Mouse (Mus musculus) gastrocnemius, postnatal 14 days (tissue): ENCODE results near the gene Hand1. TPM values are rescaled to one million over a fixed set of nuclear protein-coding genes. Genes with fewer than 3 reads are reported as not detected.
"Not testable (repeated sequence)": the region's sequence is repeated elsewhere in the genome, so short reads cannot be mapped to it uniquely, and the experiment has no call there.

Experiments
- DNase-seq: peaks from one replicate; pipeline ENCODE4 v3.0.0; 2021; ENCODE audit warnings: mixed read lengths
- intact Hi-C: fragments of 180-260 bp; cut with DNase I; formaldehyde crosslinking; loops from one replicate; pipeline ENCODE4 v1.15.1; 2025; ENCODE audit warnings: low total_unique reads
- long read RNA-seq, 2 experiments: library from polyadenylated mRNA; stranded (forward); transcript quantifications; one replicate each; pipeline ENCODE4 v2.0.0; 2021
- total RNA-seq, 2 experiments: library from RNA; stranded (reverse); gene quantifications; 2 replicates each; pipeline ENCODE4 v1.2.3; 2021

The Hand1 gene
- not detected for total RNA-seq
- long read RNA-seq, experiment 1, result 0 reads
- long read RNA-seq, experiment 2, result 0 reads

DNA sequence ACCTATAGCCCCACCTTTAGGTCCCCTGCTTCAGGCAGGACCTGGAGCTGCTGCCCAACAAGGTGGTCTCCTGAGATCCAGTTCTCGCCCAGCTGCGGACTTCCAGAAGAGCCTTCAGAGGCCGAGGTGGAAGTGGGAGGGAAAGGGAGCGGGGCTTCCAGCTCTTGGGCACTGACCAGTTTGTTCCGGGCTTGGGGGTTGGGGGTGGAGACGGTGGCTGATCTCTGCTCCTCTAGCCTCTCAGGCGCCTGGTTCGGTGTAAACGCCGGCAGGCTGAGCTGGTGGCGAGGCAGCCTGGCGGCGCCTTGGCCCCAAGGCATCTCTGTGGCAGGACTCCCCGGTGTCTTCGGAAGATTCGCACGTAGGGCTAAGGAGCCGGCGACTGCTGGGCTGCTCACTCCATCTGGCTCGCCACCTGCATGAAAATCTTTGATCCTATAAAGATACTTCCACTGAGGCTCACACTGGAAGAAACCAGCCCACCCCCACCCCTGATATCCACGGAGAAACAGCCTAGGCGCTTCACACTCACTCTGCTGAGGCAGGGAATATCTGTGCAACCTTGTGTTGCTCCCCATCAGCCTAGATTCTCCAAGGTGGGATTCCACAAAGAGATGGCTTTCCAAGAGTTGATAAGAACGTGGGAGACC is at the start of gene Hand1:
Hand1 (minus strand) TSS at position 267 of the 650 bp plus-strand sequence.
- no peak for DNase-seq
- intact Hi-C loops, result no loop called here

DNA sequence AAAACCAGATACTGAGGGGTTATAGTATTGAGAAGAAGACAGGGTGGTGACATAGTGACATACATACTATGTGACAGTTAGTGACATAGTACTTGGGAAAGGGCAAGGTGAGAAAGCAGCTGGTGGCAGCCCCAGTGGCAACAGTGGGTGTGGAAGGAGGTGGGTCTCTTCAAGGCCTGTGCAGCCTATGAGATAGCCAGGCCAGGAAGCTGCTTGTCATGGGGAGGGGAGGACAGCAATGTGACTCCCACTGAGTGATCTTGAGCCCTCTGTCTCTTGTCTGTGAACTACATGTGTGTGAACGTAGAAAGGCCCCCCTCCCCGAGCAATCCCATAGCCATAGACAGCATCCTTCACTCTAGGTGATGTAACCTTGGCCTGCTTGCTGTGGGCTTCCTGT is 43.5 kb upstream of the Hand1 start:
- DNase-seq, result no peak
- intact Hi-C loops, result loop anchor here (10.0 kb wide), 1 partner anchor 59 kb away; no protein-coding TSS in a partner anchor

DNA sequence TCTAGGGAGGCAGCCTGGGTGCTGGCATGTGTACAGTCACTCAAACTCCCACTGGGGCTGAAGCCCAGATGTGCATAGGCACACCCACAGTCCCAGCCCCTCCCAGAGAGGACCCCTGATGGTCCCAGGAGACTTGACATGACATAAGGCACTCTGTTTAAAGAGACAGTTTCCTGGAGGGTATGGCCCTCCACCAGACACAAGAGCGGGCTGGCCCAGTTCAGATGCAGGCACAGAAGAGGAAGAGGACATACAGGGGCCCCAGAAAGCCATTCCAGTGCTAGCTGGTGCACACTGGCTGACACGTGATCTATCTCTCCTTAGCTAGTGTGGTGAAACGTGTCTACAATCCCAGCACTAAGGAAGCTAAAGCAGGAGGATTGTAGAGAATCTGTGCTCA is 40.4 kb upstream of the Hand1 start:
- intact Hi-C loops, result loop anchor here (10.0 kb wide), 1 partner anchor 62 kb away; no protein-coding TSS in a partner anchor

GRCm38 (mm10) chr11:57868753-57869460 is 36.3 kb upstream of the Hand1 start:
- intact Hi-C loops, result no loop called here
- DNase-seq, result no peak

More for the DNA sequence above, 40.4 kb upstream of the Hand1 start:
- DNase-seq, result no peak

DNA sequence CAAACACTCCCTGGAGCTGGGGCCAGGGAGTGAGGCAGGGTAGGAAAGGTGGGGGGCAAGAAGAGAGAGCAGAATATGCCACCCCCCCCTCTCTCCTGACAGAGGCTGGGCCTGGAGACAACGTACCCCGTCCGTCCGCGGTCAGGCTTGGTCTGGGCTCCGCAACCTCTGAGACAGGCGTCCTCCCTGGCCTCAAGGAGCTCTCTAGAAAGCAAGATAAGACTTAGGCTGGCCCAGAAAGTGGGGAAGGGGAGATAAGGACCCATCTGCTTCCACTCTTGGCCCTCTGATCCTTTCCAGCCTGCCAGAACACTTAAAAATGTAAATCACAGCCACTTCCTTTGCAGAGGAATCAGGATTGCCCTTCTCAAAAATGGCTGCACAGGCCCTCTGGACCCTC is 33.8 kb upstream of the Hand1 start:
- DNase-seq, result no peak
- intact Hi-C loops, result no loop called here

DNA sequence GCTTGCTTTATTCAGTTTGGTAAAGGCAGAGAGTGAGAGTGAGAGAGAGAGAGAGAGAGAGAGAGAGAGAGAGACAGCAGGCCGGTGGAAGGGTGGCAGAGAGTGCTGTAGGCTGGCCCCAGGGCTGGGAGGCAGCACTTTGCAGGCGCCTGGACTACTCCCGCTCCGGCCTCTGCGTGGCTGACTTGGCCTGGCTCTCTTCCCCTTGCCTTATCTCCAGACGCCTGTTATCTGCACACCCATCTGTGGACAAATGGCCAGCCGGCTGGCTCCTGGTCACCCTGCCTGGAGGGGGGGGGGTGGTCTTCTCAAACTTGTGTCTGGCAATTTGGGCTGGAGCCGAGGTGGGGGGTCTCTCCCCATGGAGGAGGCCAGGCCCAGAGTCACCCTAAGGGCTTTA is 32.0 kb upstream of the Hand1 start:
- intact Hi-C loops, result no loop called here
- DNase-seq, result no peak

- intact Hi-C loops, result no loop called here
- DNase-seq, result no peak
These were observed 29.5 kb upstream of the Hand1 start for GRCm38 (mm10) chr11:57862088-57862487.

- intact Hi-C loops, result no loop called here
- DNase-seq, result no peak
These were observed 25.1 kb upstream of the Hand1 start for GRCm38 (mm10) chr11:57857709-57858108.

- DNase-seq, result no peak
- intact Hi-C loops, result no loop called here
These were observed 21.0 kb upstream of the Hand1 start for GRCm38 (mm10) chr11:57853571-57853970.

GRCm38 (mm10) chr11:57850931-57851330 is 18.3 kb upstream of the Hand1 start:
- intact Hi-C loops, result no loop called here
- no peak for DNase-seq

GRCm38 (mm10) chr11:57850298-57850697 is 17.7 kb upstream of the Hand1 start:
- intact Hi-C loops, result no loop called here
- no peak for DNase-seq

GRCm38 (mm10) chr11:57847396-57847795 is 14.8 kb upstream of the Hand1 start:
- intact Hi-C loops, result no loop called here

GRCm38 (mm10) chr11:57846421-57847363 is 14.1 kb upstream of the Hand1 start:
- DNase-seq, intact Hi-C loops: not testable (repeated sequence)

More at GRCm38 (mm10) chr11:57847396-57847795, 14.8 kb upstream of the Hand1 start:
- no peak for DNase-seq

DNA sequence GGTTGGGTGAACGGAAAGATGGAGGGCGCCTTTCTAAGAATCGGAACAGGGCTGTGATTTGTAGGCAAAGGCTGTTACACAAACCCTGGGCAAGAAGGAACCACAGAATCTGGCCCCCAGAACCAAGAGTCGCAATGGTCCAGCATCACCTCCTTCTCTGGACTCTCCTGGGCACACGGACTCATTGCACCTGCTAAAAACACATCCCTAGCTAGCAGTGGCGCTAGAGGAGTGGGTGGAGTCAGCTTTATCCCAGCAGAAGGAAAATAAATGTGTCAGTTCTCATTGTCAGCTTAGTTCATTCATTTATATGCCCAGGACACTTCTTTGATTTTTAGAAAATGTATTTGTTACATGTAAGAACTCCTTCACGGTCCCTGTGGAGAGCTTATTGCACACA is 8.8 kb upstream of the Hand1 start:
- no peak for DNase-seq
- intact Hi-C loops, result no loop called here

DNA sequence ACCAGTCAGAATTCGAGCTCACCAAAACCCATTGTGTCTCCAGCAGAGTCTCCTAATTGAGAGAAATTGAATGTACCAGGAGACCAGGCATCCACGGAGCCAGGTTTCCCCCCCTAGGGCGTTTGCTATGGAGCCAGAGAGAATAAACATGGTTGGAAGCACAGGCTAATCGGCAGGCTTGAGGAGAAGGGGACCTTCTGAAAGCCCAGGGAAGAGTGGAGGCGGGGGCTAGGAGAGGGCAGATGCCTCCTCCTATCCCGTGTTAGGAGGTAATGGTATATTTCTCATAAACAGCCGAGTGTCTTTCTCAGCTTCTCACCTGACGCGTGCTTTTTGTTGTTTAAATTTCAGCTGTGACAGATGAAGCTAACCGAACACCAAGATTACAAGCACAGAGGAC is 8.4 kb upstream of the Hand1 start:
- intact Hi-C loops, result no loop called here

DNA sequence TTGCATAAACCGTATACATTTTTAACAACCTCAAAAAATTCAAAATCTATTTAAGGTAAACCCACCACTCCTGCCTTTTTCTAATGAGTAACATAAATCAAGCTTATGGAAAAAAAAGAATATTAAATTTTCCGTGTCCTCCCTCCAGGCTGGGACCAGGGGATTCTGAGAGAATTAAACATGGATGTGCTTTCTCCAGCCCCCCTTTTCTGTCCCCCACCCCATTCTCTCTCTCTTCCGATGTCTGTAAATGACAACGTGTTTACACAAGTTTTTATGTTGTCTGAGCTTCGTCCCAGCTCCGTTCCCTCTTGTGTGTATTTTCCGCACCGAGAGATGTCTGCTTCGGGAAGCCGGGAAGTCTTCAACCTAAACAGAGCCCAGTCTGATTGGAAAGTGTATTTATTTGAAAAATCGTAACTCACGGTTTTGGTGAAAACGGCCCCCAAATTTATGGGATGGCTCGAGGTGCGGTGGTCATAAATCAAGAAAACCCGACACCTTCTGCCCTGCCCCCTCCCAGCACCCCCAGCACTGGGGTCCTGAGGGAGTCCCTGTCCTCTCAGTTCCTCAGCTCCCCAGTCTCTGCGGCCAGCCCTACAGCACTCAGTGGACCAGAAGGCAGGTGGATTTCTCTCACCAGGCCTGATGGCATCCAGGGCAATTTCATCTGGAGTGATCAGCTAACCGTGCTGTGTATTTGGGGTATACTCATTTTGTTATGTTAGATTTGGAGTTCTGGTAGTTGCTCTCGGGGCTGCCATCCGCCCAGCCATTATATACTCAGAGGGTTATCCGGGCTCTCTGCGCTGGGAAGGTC is 5.5 kb upstream of the Hand1 start:
- intact Hi-C loops, result no loop called here
- DNase-seq, result no peak

More for the DNA sequence above, 8.4 kb upstream of the Hand1 start:
- DNase-seq, result no peak

DNA sequence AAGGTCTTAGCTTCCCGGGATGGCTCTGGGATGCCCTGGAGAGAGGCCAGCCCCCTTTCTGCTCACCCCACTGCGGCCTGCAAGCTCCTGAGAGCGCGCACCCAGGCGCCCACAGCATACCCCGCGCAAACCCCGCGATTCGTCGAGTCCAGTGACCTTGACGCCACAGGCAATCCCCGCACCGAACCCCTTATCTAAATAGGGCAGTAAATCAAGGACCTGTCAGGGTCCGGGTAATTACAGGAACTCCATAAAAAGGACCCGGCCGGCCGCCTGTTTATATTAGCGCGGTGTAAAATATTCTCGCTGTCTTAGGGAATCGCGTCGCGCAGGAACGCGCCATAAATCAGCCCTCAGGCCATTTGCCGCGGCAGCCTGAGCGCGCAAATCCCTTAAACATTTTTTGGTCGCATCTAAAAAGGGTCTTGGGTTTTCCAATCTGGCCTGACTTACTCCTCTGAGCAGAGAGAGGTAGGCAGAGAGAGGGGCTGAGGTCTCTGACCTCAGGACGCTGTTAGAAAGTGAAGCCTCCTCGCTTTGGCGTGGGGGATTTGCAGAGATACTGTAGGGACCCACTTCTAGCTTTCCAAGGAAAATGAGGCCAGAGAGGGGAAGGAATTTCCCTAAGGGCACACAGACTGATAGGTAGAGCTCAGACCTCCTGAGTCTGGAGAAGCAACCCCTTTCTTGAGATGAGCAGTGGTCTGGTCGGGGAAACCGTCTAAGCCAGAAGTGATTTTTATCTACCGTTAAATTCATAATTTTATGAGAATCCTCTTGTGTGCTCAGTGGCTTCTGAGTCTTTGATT is 4.5 kb upstream of the Hand1 start:
- intact Hi-C loops, result no loop called here
- no peak for DNase-seq

DNA sequence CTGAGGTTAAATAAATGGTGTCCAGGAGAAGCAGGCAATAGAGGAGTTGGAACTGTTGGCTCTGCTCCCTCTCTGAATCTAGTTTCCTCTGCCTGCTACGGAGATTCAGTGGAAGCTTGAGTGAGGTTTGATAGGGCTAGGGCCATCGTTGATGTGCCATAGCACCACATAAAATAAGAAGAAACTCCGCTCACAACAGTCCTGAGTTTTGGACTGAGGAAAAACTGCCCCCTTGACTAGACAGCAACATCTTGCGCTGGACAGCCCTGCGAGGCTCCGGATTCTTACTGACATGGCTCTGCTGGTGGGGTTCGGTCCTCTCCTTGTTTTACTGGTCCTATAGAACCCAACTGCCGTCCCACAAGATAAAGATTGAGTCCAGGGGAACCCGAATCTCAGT is 3.8 kb upstream of the Hand1 start:
- no peak for DNase-seq
- intact Hi-C loops, result no loop called here
